Mouse (Mus musculus) C2C12 (cell line): Measurements from ENCODE around the gene Cacna1a.

Experiments used
- FOSL1 ChIP-seq: IDR thresholded peaks from one replicate; pipeline ENCODE4 v1.8.0; 2011; ENCODE audit warnings: mild to moderate bottlenecking, low read length; ENCODE audit not compliant: poor library complexity, insufficient read depth, severe bottlenecking
- USF1 ChIP-seq: IDR thresholded peaks from one replicate; pipeline ENCODE4 v1.6.1; 2011; ENCODE audit warnings: low read depth, mild to moderate bottlenecking, control low read depth, moderate library complexity

DNA sequence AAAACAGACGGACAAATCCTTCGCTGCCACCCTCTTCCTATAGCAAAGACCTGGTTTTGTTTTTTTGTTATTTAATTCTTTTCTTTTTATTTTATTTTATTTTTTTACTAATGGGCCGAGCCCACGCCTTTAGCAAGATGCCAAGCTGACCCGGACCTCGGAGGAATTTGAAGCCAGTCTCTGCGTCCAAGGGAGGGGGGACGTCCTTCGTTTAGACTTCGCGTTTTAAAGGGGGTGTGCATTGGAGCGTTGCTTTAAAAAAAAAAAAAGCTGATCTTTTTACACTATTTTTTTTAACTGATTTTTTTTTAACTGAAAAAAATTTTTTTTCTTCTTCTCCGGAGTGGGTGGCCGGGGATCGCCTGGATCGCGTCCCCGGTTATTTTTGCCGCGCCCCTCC, 26.7 kb downstream of the Cacna1a start:
- TF ChIP-seq FOSL1: no peak
- no peak for TF ChIP-seq USF1
